Mouse (Mus musculus) midbrain, embryonic 11.5 days (tissue): ENCODE data around the gene Ahnak. TPM values are rescaled to one million over a fixed set of nuclear protein-coding genes. Genes with fewer than 3 reads are reported as not detected.

Experiments used
- ATAC-seq: fragments of 200-750 bp; cut with Nextera tagmentation; 2 replicates; pipeline ENCODE4 v1.8.0; 2017; ENCODE audit warnings: moderate TSS enrichment, moderate library complexity; ENCODE audit not compliant: low FRiP score
- DNase-seq: peaks from one replicate; pipeline ENCODE4 v3.0.0; 2015; ENCODE audit warnings: low spot score; ENCODE audit errors: missing footprints
- H3K27ac ChIP-seq: fragments of 300-500 bp; sonication (generic); 2 replicates; pipeline ENCODE4 v1.5.1; 2014; ENCODE audit warnings: low read depth, low read length
- H3K27me3 ChIP-seq: fragments of 300-500 bp; sonication (generic); 2 replicates; pipeline ENCODE4 v1.6.1; 2014; ENCODE audit warnings: mild to moderate bottlenecking, low read length, moderate library complexity, mixed read lengths; ENCODE audit not compliant: control insufficient read depth, insufficient read depth
- H3K36me3 ChIP-seq: fragments of 300-500 bp; sonication (generic); 2 replicates; pipeline ENCODE4 v1.6.1; 2014; ENCODE audit warnings: mild to moderate bottlenecking, low read length, moderate library complexity, mixed read lengths; ENCODE audit not compliant: control insufficient read depth, insufficient read depth
- H3K4me1 ChIP-seq: fragments of 300-500 bp; sonication (generic); 2 replicates; pipeline ENCODE4 v1.6.1; 2014; ENCODE audit warnings: low read length; ENCODE audit not compliant: control insufficient read depth, insufficient read depth
- H3K4me2 ChIP-seq: fragments of 300-500 bp; sonication (generic); 2 replicates; pipeline ENCODE4 v1.6.1; 2014; ENCODE audit warnings: mild to moderate bottlenecking, moderate library complexity
- H3K4me3 ChIP-seq: fragments of 300-500 bp; sonication (generic); 2 replicates; pipeline ENCODE4 v1.5.1; 2014; ENCODE audit warnings: low read depth, low read length
- H3K9ac ChIP-seq: fragments of 300-500 bp; sonication (generic); 2 replicates; pipeline ENCODE4 v1.6.1; 2014; ENCODE audit warnings: low read length
- H3K9me3 ChIP-seq: fragments of 300-500 bp; sonication (generic); 2 replicates; pipeline ENCODE4 v1.6.1; 2016; ENCODE audit warnings: low read length; ENCODE audit not compliant: control insufficient read depth
- WGBS: fragments of 180-500 bp; shearing (Covaris S2); extraction: QIAGEN DNeasy Blood & Tissue Kit; methylation state at CpG from one replicate; pipeline ENCODE4 v1.1.7; 2014; 5-methylcytosine and 5-hydroxymethylcytosine counted together
- polyA plus RNA-seq: library from polyadenylated mRNA; unstranded; fragments of >200 nt; fragmentation: Nextera tagmentation; extraction: Ambion mirVana; gene quantifications from 2 replicates; pipeline ENCODE4 v1.2.1, GENCODE M21; 2014

The Ahnak gene
- polyA plus RNA-seq, 1 experiment from 2014 or later, result 6.3 TPM

DNA sequence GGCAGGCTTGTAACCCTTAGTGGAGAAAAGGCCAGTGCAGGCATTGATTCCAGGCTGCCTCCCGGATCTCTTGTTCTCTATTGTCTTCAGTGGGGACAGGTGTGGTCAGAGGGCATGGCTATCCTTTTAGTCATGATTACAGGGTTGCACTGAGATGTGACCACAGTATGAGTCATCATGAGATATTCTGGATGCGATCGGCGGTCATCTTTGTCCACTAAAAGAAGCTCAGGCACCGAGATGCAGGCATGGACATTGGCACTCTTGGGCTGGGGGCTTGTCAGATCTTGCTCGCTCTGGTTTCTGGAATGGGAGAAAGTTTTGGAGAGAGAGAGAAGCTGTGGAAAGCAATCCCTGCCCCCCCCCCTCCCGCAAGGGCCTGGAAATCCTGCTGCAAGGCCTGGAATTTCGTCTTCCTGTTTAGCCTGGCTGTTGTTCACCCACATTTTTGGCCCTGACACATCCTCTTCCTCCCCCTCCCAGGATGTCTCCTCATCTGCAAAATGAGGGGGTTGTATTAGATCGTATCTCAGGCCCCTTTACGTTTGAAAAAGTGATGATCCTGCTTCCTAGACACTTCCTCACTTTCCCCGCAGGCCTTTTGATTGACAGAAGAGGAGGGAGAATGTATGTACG lies 84.8 kb downstream of the Ahnak start:
- H3K27ac ChIP-seq, result no peak overlapping the region
- H3K9ac ChIP-seq, result no peak overlapping the region
- ATAC-seq (no peak), DNase-seq (no peak)
- H3K36me3 ChIP-seq, result no peaks in the 10 kb centered on the region
- no peak overlapping the region for H3K4me2 ChIP-seq
- no peaks in the 10 kb centered on the region for H3K27me3 ChIP-seq
- H3K4me1 ChIP-seq, result peaks cover 3% of the 10 kb centered on the region; the same call in 1 of the 2 replicates
- 83% methylated on average over 12 of the region's 12 CpGs for WGBS
- no peaks in the 10 kb centered on the region for H3K9me3 ChIP-seq
- H3K4me3 ChIP-seq, result no peak overlapping the region

DNA sequence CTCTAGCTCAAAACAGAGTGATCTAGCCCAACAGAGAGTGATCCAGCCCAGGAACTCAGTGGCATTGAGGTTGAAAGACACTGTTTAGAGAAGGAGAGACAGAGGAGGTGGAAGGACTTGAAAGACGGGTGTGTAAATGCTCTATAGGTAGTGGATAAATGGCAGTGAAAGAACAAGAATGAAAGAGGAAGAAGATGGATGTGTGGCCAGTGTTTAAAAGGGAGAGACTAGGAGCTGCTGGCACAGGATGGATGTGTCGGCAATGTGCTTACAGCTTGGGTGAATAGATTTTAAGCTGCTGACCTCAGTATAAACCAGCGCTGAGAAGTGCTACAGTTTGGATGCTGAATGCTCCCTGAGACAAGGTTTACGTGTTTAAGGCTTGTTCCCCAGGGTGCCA lies 85.3 kb downstream of the Ahnak start:
- H3K36me3 ChIP-seq, result no peaks in the 10 kb centered on the region
- H3K4me2 ChIP-seq, result no peak overlapping the region
- peaks cover 3% of the 10 kb centered on the region; the same call in 1 of the 2 replicates for H3K4me1 ChIP-seq
- no peak overlapping the region for H3K4me3 ChIP-seq
- WGBS, result 88% methylated on average over 4 of the region's 4 CpGs
- no peaks in the 10 kb centered on the region for H3K27me3 ChIP-seq
- H3K9ac ChIP-seq, result no peak overlapping the region
- H3K9me3 ChIP-seq, result no peaks in the 10 kb centered on the region
- ATAC-seq, result no peak
- H3K27ac ChIP-seq, result no peak overlapping the region
- DNase-seq, result no peak

DNA sequence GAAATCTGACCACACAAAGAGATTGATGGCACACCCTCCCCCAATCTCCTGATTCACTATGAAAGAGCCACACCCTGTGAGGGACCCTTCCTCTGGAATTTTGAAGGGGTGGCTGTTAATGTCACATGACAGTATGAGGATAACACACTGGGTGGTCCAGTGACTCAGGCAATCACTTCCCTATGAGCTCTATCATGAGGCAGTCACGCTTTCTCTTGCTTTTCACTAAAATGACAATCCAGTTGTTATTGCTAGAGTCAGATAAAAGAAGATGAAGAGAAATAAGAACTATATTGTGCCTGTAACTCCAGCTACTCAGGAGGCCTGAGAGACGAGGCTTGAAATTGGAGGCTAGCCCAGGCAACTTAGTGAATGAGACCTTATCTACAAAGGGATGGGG lies 86.5 kb downstream of the Ahnak start:
- WGBS, result 74% methylated on average over 2 of the region's 2 CpGs
- Histone ChIP-seq H3K4me1 (peaks cover 3% of the 10 kb centered on the region; the same call in 1 of the 2 replicates), H3K27ac (no peak overlapping the region), H3K27me3 (no peaks in the 10 kb centered on the region), H3K9me3 (no peaks in the 10 kb centered on the region), H3K9ac (no peak overlapping the region), H3K4me2 (no peak overlapping the region), H3K36me3 (no peaks in the 10 kb centered on the region), H3K4me3 (no peak overlapping the region)
- no peak for DNase-seq
- no peak for ATAC-seq

DNA sequence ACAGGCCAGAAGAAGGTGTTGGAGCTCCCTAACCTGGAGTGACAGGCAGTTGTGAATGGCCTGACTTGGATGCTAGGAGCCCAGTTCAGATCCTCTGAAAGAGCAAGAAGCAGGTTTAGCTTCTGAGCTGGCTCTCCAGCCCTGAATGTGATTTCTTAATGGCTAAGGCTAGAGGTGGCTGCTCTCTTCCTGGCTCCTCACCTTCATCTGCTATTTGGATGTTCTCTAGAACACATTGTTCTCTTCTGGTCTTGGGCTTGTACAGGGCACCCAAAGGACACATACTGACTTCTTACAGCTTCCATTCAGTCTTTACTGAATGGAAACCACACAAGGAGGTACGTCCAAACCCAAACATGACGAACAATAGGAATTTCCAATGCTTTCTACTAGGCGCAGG lies 87.0 kb downstream of the Ahnak start:
- H3K9ac ChIP-seq, result no peak overlapping the region
- ATAC-seq, result no peak
- no peaks in the 10 kb centered on the region for H3K9me3 ChIP-seq
- H3K4me2 ChIP-seq, result no peak overlapping the region
- 94% methylated on average over 3 of the region's 3 CpGs for WGBS
- no peaks in the 10 kb centered on the region for H3K27me3 ChIP-seq
- H3K36me3 ChIP-seq, result no peaks in the 10 kb centered on the region
- peaks cover 3% of the 10 kb centered on the region; the same call in 1 of the 2 replicates for H3K4me1 ChIP-seq
- DNase-seq, result no peak
- H3K27ac ChIP-seq, result no peak overlapping the region
- H3K4me3 ChIP-seq, result no peak overlapping the region

DNA sequence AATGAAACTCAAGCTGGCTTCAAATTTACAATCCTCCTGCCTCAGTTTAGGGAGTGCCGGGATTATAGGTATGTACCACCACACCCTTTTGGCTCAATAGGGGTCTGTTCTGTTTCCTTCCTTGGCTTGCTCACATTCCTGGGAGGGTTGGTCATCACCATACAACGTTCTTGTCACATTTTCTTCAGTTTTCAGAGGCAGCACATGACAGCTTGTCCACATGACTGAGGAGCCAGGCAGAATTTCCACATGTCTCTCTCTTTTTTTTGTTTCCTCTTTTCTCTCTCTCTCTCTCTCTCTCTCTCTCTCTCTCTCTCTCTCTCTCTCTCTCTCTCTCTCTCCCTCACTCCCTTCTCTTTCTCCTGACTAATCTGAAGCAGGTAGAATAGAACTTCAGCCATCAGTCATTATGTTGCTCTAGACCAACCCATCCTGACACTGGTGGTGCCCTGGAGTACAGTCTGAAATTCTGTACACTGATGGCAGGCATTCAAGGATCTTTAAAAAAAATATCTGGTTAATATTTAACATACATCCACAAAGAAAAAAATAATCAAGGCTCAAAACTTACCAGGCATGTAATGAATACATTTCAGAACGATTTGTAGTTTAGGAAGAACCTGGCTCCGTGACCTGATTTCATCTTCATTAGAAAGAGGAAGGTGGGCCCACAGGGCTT lies 88.0 kb downstream of the Ahnak start:
- Histone ChIP-seq H3K4me1 (no peaks in the 10 kb centered on the region; the same call in 1 of the 2 replicates), H3K9ac (no peak overlapping the region), H3K27ac (no peak overlapping the region), H3K4me3 (no peak overlapping the region), H3K9me3 (no peaks in the 10 kb centered on the region), H3K36me3 (no peaks in the 10 kb centered on the region), H3K4me2 (no peak overlapping the region), H3K27me3 (no peaks in the 10 kb centered on the region)
- no peak for ATAC-seq
- no peak for DNase-seq
- 83% methylated on average over 4 of the region's 4 CpGs for WGBS

DNA sequence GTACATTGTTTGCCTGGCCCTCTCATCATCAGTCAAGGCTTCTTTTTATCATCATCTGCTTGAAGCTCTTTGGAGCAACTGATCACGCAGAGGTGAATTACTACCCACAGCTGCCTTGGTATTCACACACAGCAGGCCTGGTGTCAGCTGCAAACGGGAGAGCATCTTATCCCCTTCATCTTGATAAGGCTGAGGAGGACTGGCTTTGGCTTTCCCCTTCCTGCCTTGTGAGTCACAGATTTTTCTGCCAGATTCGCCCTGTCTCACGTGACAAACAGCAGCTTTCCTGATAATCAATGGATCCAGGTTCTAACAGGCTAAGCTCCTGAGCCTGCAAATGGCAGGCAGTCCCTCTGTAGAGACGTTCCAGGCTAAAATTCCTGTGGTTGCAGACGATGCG lies 90.8 kb downstream of the Ahnak start:
- DNase-seq, result no peak
- H3K9ac ChIP-seq, result no peak overlapping the region
- no peak for ATAC-seq
- H3K36me3 ChIP-seq, result no peaks in the 10 kb centered on the region
- H3K4me1 ChIP-seq, result peaks cover 4% of the 10 kb centered on the region; the same call in 1 of the 2 replicates
- no peaks in the 10 kb centered on the region for H3K9me3 ChIP-seq
- H3K27me3 ChIP-seq, result no peaks in the 10 kb centered on the region
- no peak overlapping the region for H3K4me2 ChIP-seq
- 45% methylated on average over 7 of the region's 7 CpGs for WGBS
- H3K27ac ChIP-seq, result no peak overlapping the region
- H3K4me3 ChIP-seq, result no peak overlapping the region

DNA sequence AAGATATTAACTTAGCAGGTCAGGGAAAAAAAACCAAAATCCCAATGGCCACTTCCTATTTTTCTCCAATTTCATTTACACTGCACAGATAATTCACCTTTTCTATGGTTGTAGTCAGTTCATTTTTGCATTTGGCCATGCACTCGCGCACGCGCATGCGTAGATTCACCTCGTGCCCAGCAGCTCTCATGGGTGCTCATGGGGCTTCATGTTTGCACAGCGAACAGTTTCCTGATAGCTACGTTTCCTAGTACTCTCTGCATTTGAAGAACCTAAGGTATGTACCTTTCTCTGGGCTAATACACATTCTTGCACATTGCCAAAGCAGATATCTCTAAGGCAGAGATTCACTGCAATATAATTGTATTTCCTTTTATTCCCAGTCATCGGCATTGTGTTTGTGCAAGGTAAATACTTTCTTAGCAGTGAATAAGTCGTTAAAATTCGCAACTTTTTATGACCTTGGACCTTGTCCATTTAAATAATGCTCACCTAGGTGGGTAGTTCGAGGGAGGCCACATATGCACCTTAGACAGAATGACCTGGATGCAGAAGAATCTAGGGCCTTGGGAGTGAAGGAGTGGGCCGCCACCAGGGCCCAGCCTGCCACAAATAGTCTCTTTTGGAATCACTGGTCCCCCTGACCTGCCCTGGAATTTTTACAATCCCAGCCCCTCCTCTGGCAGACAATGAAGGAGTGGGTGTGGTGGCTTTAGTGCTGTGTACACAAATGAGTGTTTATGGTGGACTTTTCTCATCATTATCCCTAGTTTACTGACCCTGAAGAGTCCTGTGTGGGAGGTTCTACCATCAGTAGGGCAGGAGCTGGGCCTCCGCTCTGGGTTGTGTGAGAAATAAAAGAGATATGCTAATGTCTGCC lies 92.5 kb downstream of the Ahnak start:
- Histone ChIP-seq H3K4me2 (no peak overlapping the region), H3K36me3 (no peaks in the 10 kb centered on the region), H3K27ac (no peak overlapping the region), H3K4me1 (peaks cover 4% of the 10 kb centered on the region; the same call in 1 of the 2 replicates), H3K27me3 (no peaks in the 10 kb centered on the region), H3K4me3 (no peak overlapping the region), H3K9me3 (no peaks in the 10 kb centered on the region; the same call in 1 of the 2 replicates), H3K9ac (no peak overlapping the region)
- ATAC-seq, result peak; percentile 36
- 89% methylated on average over 14 of the region's 14 CpGs for WGBS
- peak; percentile 69 for DNase-seq

DNA sequence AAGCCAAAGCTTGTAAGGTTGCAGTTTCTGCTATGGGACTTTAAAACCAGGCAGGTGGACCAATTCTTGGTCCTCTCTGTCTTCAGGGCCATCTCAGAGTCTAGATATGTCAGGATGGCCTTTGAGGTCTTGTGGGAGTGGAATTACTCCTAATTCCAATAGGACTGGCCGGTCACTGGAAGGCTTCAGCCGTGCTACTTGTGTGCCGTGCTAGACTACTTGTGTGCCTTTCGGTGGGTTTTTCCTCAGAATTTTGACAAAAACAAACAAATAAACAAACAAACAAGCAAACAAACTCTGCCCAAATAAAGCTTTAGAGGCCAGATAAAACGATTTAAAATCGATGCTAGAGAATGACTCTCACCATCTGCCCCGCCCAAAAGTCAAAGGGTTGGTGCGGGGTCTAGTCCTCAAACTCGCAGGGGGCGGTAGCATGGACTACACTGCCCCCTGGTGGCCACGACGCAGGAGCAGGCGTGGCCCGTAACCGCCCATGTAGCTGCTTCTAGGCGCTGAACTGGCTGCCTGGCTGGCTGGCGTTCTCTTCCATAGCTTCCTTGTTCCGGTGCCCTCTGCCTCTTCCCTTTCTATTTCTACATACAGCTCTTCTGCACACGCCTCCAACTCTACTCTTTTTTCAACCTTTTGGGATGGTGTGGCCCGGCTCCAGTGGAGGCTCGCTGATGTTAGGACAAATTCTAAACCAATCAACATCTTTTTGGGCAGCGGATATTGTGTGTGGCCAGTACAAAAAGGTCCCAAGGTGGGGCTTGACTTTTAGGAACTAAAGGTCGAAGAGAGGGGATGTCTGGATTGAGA lies 93.3 kb downstream of the Ahnak start:
- Histone ChIP-seq H3K4me3 (no peak overlapping the region), H3K36me3 (no peaks in the 10 kb centered on the region), H3K27me3 (no peaks in the 10 kb centered on the region), H3K9me3 (no peaks in the 10 kb centered on the region; the same call in 1 of the 2 replicates), H3K4me2 (peak overlapping the region; percentile 30; the same call in 1 of the 2 replicates), H3K27ac (no peak overlapping the region), H3K4me1 (peaks cover 4% of the 10 kb centered on the region; the same call in 1 of the 2 replicates), H3K9ac (peak overlapping the region; percentile 38)
- 21% methylated on average over 23 of the region's 23 CpGs for WGBS
- peak; percentile 98 for DNase-seq
- ATAC-seq, result peak; percentile 97
